Mouse (Mus musculus) kidney, adult 2 months (tissue): ENCODE results near the gene Gpx3. TPM values are rescaled to one million over a fixed set of nuclear protein-coding genes. Genes with fewer than 3 reads are reported as not detected.

Experiments
- DNase-seq: peaks from one replicate; pipeline ENCODE4 v3.0.0; 2021
- H3K27ac ChIP-seq: fragments of 200-500 bp; 2 replicates; pipeline ENCODE4 v1.5.1; 2012; ENCODE audit warnings: low read depth, low read length, control low read depth, inconsistent platforms; ENCODE audit not compliant: insufficient read depth
- H3K27me3 ChIP-seq: fragments of 200-500 bp; replicated peaks from 2 replicates; pipeline ENCODE4 v1.6.1; 2012; ENCODE audit warnings: mild to moderate bottlenecking, moderate library complexity, low read length, inconsistent platforms; ENCODE audit not compliant: control insufficient read depth, insufficient read depth
- H3K36me3 ChIP-seq: fragments of 200-500 bp; 2 replicates; pipeline ENCODE4 v1.6.1; 2012; ENCODE audit warnings: mild to moderate bottlenecking, moderate library complexity, low read length, inconsistent platforms; ENCODE audit not compliant: control insufficient read depth, insufficient read depth
- H3K4me1 ChIP-seq: fragments of 200-500 bp; 2 replicates; pipeline ENCODE4 v1.6.1; 2011; ENCODE audit warnings: low read length; ENCODE audit not compliant: control insufficient read depth, insufficient read depth
- H3K4me3 ChIP-seq: fragments of 200-500 bp; 2 replicates; pipeline ENCODE4 v1.5.1; 2011; ENCODE audit warnings: mild to moderate bottlenecking, low read depth, low read length, control low read depth; ENCODE audit not compliant: insufficient read depth
- CTCF ChIP-seq: fragments of 200-500 bp; conservative IDR thresholded peaks from 2 replicates; pipeline ENCODE4 v1.5.1; 2011; ENCODE audit warnings: low read depth, mild to moderate bottlenecking, control low read depth, low read length, moderate library complexity, mixed read lengths; ENCODE audit not compliant: insufficient read depth, insufficient read length
- POLR2A ChIP-seq: fragments of 200-500 bp; IDR thresholded peaks from one replicate; pipeline ENCODE4 v1.6.1; 2011; ENCODE audit warnings: low read depth, low read length, control low read depth
- WGBS: fragments of 180-500 bp; shearing (Covaris S2); methylation state at CpG from one replicate; pipeline ENCODE4 v1.1.7; 2018; 5-methylcytosine and 5-hydroxymethylcytosine counted together
- polyA plus RNA-seq: library from polyadenylated mRNA; depleted of rRNA; stranded (reverse); fragments of >200 nt; gene quantifications from 2 replicates; pipeline ENCODE4 v1.2.3, GENCODE M21; 2012

Gpx3 gene
- polyA plus RNA-seq, 1 experiment, result 31,623 TPM

GRCm38 (mm10) chr11:54929744-54930143, 27.5 kb downstream of the Gpx3 start:
- 88% methylated on average over 8 of the region's 8 CpGs for WGBS
- H3K36me3 ChIP-seq, result no peaks in the 10 kb centered on the region; the same call in 1 of the 2 replicates

GRCm38 (mm10) chr11:54930318-54930979, 28.2 kb downstream of the Gpx3 start:
- TF ChIP-seq POLR2A, result no peak
- TF ChIP-seq CTCF, result peak; percentile 76
- Histone ChIP-seq H3K27ac (no peak overlapping the region), H3K27me3 (no peaks in the 10 kb centered on the region), H3K4me3 (no peak overlapping the region), H3K36me3 (no peaks in the 10 kb centered on the region; the same call in 1 of the 2 replicates), H3K4me1 (no peaks in the 10 kb centered on the region)
- peak; percentile 50 for DNase-seq
- WGBS, result 68% methylated on average over 7 of the region's 7 CpGs

More at GRCm38 (mm10) chr11:54929744-54930143, 27.5 kb downstream of the Gpx3 start:
- H3K27me3 ChIP-seq, result no peaks in the 10 kb centered on the region
- no peak for DNase-seq
- H3K4me1 ChIP-seq, result no peaks in the 10 kb centered on the region
- H3K4me3 ChIP-seq, result no peak overlapping the region
- H3K27ac ChIP-seq, result no peak overlapping the region
- TF ChIP-seq POLR2A (no peak), CTCF (no peak)

- WGBS, result 74% methylated on average over 5 of the region's 5 CpGs
- DNase-seq, result peak; percentile 55
- no peaks in the 10 kb centered on the region for H3K27me3 ChIP-seq
- TF ChIP-seq POLR2A (no peak), CTCF (peak; percentile 76)
- no peaks in the 10 kb centered on the region; the same call in 1 of the 2 replicates for H3K36me3 ChIP-seq
- no peaks in the 10 kb centered on the region for H3K4me1 ChIP-seq
- no peak overlapping the region for H3K4me3 ChIP-seq
- no peak overlapping the region for H3K27ac ChIP-seq
Observed at GRCm38 (mm10) chr11:54931405-54932093, 29.3 kb downstream of the Gpx3 start.

DNA sequence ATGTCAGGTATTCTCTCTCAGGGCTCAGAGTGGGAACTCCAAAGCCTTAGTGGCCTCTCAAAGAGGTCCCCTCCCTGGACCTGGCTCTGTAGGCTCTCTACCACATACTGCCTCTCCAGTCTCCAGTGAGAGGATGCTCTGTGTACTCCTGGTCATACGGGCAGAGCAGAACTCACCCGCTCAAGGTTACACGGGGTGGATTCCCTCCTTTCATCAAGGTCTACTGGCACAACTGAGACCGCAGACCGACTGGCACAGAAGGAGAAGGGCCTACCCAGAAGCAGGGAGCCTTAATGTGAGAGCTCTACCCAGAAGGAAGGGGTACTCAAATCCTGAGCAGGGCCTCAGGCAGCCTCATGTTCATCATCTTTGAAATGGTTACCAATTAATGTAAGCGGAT, 30.3 kb downstream of the Gpx3 start:
- H3K36me3 ChIP-seq, result no peaks in the 10 kb centered on the region; the same call in 1 of the 2 replicates
- no peak overlapping the region for H3K4me3 ChIP-seq
- 88% methylated on average over 6 of the region's 6 CpGs for WGBS

DNA sequence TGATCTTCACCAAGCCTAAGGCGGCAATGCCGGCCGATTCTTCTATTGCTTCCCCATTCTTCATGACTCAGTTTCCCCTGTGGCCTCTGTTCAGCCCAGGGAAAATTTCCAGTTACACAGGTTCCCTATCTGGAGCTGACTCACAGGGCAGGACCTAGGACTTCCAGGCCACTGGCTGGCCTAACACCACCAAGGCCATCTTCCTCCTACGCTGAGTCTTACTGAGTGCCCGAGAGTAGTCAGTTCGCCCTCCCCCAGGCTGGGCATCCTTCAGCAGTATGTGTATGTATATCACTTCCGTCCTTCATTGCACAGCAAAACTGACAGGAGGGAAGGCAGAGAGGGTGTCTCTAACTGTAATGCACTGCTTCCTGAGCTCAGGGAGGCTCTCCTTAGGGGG, 31.9 kb downstream of the Gpx3 start:
- H3K27ac ChIP-seq, result no peak overlapping the region
- no peak overlapping the region for H3K4me3 ChIP-seq
- H3K27me3 ChIP-seq, result no peaks in the 10 kb centered on the region
- no peaks in the 10 kb centered on the region; the same call in 1 of the 2 replicates for H3K36me3 ChIP-seq
- H3K4me1 ChIP-seq, result no peaks in the 10 kb centered on the region
- TF ChIP-seq CTCF (no peak), POLR2A (no peak)
- DNase-seq, result no peak
- 94% methylated on average over 7 of the region's 7 CpGs for WGBS

More for the DNA sequence above, 30.3 kb downstream of the Gpx3 start:
- no peak for DNase-seq
- no peaks in the 10 kb centered on the region for H3K27me3 ChIP-seq
- TF ChIP-seq POLR2A (no peak), CTCF (no peak)
- no peaks in the 10 kb centered on the region for H3K4me1 ChIP-seq
- no peak overlapping the region for H3K27ac ChIP-seq

- TF ChIP-seq POLR2A, result no peak
- TF ChIP-seq CTCF, result no peak
- Histone ChIP-seq H3K27ac (no peak overlapping the region), H3K27me3 (no peaks in the 10 kb centered on the region), H3K4me1 (no peaks in the 10 kb centered on the region), H3K36me3 (no peaks in the 10 kb centered on the region), H3K4me3 (no peak overlapping the region)
- WGBS, result 55% methylated on average over 12 of the region's 12 CpGs
- no peak for DNase-seq
Observed at GRCm38 (mm10) chr11:54936035-54936770, 34.0 kb downstream of the Gpx3 start.

GRCm38 (mm10) chr11:54936771-54937140, 34.5 kb downstream of the Gpx3 start:
- Histone ChIP-seq H3K4me1 (no peaks in the 10 kb centered on the region), H3K4me3 (no peak overlapping the region), H3K27me3 (no peaks in the 10 kb centered on the region), H3K27ac (no peak overlapping the region), H3K36me3 (no peaks in the 10 kb centered on the region)
- 63% methylated on average over 3 of the region's 3 CpGs for WGBS
- TF ChIP-seq CTCF, result no peak
- no peak for DNase-seq
